Mouse (Mus musculus) C2C12 (cell line): ENCODE measurements around the gene Rnf128.

Experiments used
- CEBPB ChIP-seq: IDR thresholded peaks from one replicate; pipeline ENCODE4 v1.6.1; 2011; ENCODE audit warnings: low read depth, mild to moderate bottlenecking, control low read depth, moderate library complexity
- CTCF ChIP-seq: IDR thresholded peaks from one replicate; pipeline ENCODE4 v1.5.1; 2011; ENCODE audit not compliant: control insufficient read depth, insufficient read depth, insufficient read length
- FOSL1 ChIP-seq: IDR thresholded peaks from one replicate; pipeline ENCODE4 v1.8.0; 2011; ENCODE audit warnings: mild to moderate bottlenecking, low read length; ENCODE audit not compliant: poor library complexity, insufficient read depth, severe bottlenecking

DNA sequence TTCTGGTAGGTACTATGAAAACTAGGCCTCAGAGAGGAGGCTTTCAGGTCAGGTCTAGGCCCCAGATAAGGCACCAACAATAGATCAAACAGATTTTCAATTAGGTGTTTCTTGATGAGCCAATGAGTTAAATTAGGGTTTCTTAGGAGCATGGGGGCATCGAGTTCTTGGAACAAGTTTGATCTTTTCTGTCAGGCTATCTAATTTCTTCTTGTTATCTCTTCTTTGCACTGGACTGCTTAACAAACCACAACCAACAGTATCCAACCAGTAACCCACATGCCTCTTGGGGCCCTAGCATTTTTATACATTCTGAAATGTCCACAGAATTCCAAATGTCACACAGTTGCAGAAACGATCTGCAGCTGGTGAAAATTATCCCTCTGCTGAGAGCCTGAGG is 37.4 kb upstream of the Rnf128 start:
- TF ChIP-seq CEBPB = no peak
- TF ChIP-seq CTCF = no peak
- TF ChIP-seq FOSL1 = no peak
